Mouse (Mus musculus): ENCODE data around the gene Pbdc1.
"Not testable (repeated sequence)": the region's sequence is repeated elsewhere in the genome, so short reads cannot be mapped to it uniquely, and the experiment has no call there.

The Pbdc1 gene

GRCm38 (mm10) chrX:105079615-105080092, at the start of gene Pbdc1:
Pbdc1 (plus strand) TSS chrX:105079756.
- DNase-seq (ENCODE audit: low read depth, low spot score), result peak; percentile 92

GRCm38 (mm10) chrX:105037666-105038065, 41.9 kb upstream of the Pbdc1 start:
- peak; percentile 41 for DNase-seq (ENCODE audit: low read depth, low spot score)

GRCm38 (mm10) chrX:105064294-105064693, 15.3 kb upstream of the Pbdc1 start:
- no peak for DNase-seq (ENCODE audit: low read depth, low spot score)

- DNase-seq (ENCODE audit: low read depth, low spot score), result no peak
Observed at GRCm38 (mm10) chrX:105064801-105065200, 14.8 kb upstream of the Pbdc1 start.

GRCm38 (mm10) chrX:105069671-105070503, 9.7 kb upstream of the Pbdc1 start:
- DNase-seq (ENCODE audit: low read depth, low spot score), result peak; percentile 92

- DNase-seq (ENCODE audit: low read depth, low spot score), result no peak
Observed at GRCm38 (mm10) chrX:105079151-105079550, 405 bp upstream of the Pbdc1 start.

- no peak for DNase-seq (ENCODE audit: low read depth, low spot score)
Observed at GRCm38 (mm10) chrX:105080096-105080495, 540 bp downstream of the Pbdc1 start.

GRCm38 (mm10) chrX:105083013-105083412, 3.5 kb downstream of the Pbdc1 start:
- DNase-seq (ENCODE audit: low read depth, low spot score), result not testable (repeated sequence)

GRCm38 (mm10) chrX:105104175-105104574, 24.6 kb downstream of the Pbdc1 start:
- DNase-seq (ENCODE audit: low read depth, low spot score), result peak; percentile 58

GRCm38 (mm10) chrX:105114994-105115393, 35.4 kb downstream of the Pbdc1 start:
- DNase-seq (ENCODE audit: low read depth, low spot score), result no peak

- DNase-seq (ENCODE audit: low read depth, low spot score), result peak; percentile 74
Observed at GRCm38 (mm10) chrX:105120275-105121226, 41.0 kb downstream of the Pbdc1 start, which contains the start of gene Magee1. Magee1 (plus strand) TSS chrX:105120378.

GRCm38 (mm10) chrX:105121227-105121865, 41.8 kb downstream of the Pbdc1 start:
- DNase-seq (ENCODE audit: low read depth, low spot score), result peak; percentile 77

GRCm38 (mm10) chrX:105124903-105125302, 45.3 kb downstream of the Pbdc1 start:
- DNase-seq (ENCODE audit: low read depth, low spot score), result peak; percentile 48

- no peak for DNase-seq (ENCODE audit: low read depth, low spot score)
Observed at GRCm38 (mm10) chrX:105151872-105152461, 72.4 kb downstream of the Pbdc1 start.

GRCm38 (mm10) chrX:105165007-105165406, 85.5 kb downstream of the Pbdc1 start:
- DNase-seq (ENCODE audit: low read depth, low spot score), result not testable (repeated sequence)
